Mouse (Mus musculus): ENCODE measurements at regions not wholly inside any gene's neighbourhood (a gene's known extent, or its start where the extent isn't known, plus 50 kb on each side); places are given as distances from the start of the nearest gene placed in this dataset.
A peak's percentile ranks its signal among the peaks of the same experiment; 100 is the strongest.

DNA sequence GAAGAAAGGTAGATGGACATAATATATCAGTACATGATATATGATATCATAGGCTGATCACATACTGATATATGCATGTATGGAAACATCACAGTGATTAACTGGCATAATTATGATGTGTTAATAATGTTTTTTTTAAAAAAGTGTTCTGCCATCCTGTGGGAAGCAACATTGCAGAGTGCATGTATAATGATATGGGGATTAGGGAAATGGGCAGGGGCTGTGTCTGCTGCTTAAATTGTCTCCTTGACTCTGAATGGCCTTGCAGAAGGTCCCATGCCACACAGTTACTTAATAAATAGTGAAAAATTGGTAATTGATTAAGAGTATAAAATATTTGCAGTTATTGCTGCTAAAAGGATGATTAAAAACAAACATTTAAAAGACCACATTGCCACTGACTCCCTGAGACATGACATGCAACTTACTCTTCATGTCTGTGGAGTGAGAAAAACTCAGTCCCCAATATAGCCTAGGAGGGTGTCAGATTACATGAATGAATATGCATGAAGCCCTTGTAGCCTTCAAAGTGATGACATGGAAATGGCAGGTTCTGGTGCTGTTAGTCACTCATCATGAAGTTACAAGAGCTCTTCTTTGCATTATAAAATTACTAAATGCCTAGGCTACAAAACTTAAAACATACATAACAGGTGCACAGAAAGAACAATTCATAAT is 440.1 kb upstream of the Ube2e3 start:
- no peak for TF ChIP-seq POLR2A (IDR thresholded peaks at IDR 0.05; ENCODE audit: borderline replicate concordance, extremely low read depth, insufficient read depth, insufficient read length)
- Histone ChIP-seq H3K9ac (ENCODE audit: low read depth, low read length, severe bottlenecking) (no peak overlapping the region), H3K9me3 (ENCODE audit: control insufficient read depth, low read length) (no peaks in the 10 kb centered on the region), H3K4me3 (replicated peaks; ENCODE audit: low read length) (no peak overlapping the region), H3K27me3 (ENCODE audit: control insufficient read depth, insufficient read depth, low read length) (no peaks in the 10 kb centered on the region), H3K4me1 (ENCODE audit: control insufficient read depth, insufficient read depth, low read length) (no peaks in the 10 kb centered on the region), H3K27ac (replicated peaks; ENCODE audit: low read depth, low read length) (no peak overlapping the region), H3K36me3 (ENCODE audit: control insufficient read depth, insufficient read depth, low read length) (no peaks in the 10 kb centered on the region), H3K4me2 (replicated peaks; ENCODE audit: low read depth, low read length, severe bottlenecking) (no peak overlapping the region)
- ATAC-seq (ENCODE audit: low FRiP score, low read depth), result no peak
- no peak for DNase-seq (ENCODE audit: low spot score)

DNA sequence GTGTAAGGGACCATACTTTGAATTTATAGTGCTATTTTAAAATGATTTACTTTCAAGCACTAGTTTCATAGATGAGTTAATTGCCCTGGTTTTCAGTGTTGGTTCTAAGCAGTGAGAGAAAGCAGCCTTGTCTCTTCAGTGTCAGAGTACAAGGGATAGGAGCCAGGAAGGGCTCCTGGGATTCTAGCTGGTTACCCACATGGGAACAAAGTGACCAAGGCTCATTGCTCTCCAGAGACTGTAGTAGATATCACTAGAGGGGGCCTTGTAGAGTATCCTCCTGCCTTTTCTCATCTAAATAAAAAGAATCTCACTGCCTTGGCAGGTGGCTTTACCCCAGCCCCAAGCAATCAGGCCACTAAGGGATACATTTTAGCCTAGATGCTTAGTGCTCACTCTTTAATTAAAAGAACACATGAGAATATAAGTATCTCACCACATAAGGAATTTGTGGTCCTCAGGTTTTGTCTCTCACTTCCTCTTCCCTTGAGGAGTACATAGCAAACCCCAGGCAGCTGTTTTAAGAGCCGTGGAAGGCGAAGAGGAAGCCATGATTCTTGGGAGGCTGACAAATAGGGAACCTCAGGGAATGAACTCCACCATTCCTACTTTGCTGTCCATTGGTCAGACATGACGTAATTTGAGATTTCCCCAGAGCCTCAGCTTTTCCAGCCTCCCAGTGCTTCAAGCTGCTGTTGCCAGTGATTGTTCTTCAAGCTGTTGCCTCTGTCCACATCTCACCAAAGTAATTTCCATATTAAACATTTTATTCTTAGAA is 449.2 kb upstream of the Ube2e3 start:
- WGBS, result 26% methylated on average over 3 of the region's 3 CpGs
- Histone ChIP-seq H3K27ac (replicated peaks; ENCODE audit: low read depth, low read length) (no peak overlapping the region), H3K36me3 (ENCODE audit: control insufficient read depth, insufficient read depth, low read length) (no peaks in the 10 kb centered on the region), H3K27me3 (ENCODE audit: control insufficient read depth, insufficient read depth, low read length) (no peaks in the 10 kb centered on the region), H3K9ac (ENCODE audit: low read depth, low read length, severe bottlenecking) (no peak overlapping the region), H3K4me2 (replicated peaks; ENCODE audit: low read depth, low read length, severe bottlenecking) (no peak overlapping the region), H3K4me1 (ENCODE audit: control insufficient read depth, insufficient read depth, low read length) (no peaks in the 10 kb centered on the region; the same call in 1 of the 2 replicates), H3K4me3 (replicated peaks; ENCODE audit: low read length) (no peak overlapping the region), H3K9me3 (ENCODE audit: control insufficient read depth, low read length) (no peaks in the 10 kb centered on the region)
- TF ChIP-seq POLR2A (IDR thresholded peaks at IDR 0.05; ENCODE audit: borderline replicate concordance, extremely low read depth, insufficient read depth, insufficient read length), result no peak
- DNase-seq (ENCODE audit: low spot score) (peak; percentile 62), ATAC-seq (ENCODE audit: low FRiP score, low read depth) (peak; percentile 72; the same call in 1 of the 2 replicates)

- Histone ChIP-seq H3K9me3 (ENCODE audit: control insufficient read depth, low read length) (no peaks in the 10 kb centered on the region), H3K9ac (ENCODE audit: low read depth, low read length, severe bottlenecking) (no peak overlapping the region), H3K27me3 (ENCODE audit: control insufficient read depth, insufficient read depth, low read length) (no peaks in the 10 kb centered on the region), H3K4me1 (ENCODE audit: control insufficient read depth, insufficient read depth, low read length) (no peaks in the 10 kb centered on the region; the same call in 1 of the 2 replicates), H3K4me3 (replicated peaks; ENCODE audit: low read length) (no peak overlapping the region), H3K4me2 (replicated peaks; ENCODE audit: low read depth, low read length, severe bottlenecking) (no peak overlapping the region), H3K36me3 (ENCODE audit: control insufficient read depth, insufficient read depth, low read length) (no peaks in the 10 kb centered on the region), H3K27ac (replicated peaks; ENCODE audit: low read depth, low read length) (no peak overlapping the region)
- no peak for DNase-seq (ENCODE audit: low spot score)
- 50% methylated on average over 2 of the region's 2 CpGs for WGBS
- TF ChIP-seq POLR2A (IDR thresholded peaks at IDR 0.05; ENCODE audit: borderline replicate concordance, extremely low read depth, insufficient read depth, insufficient read length), result no peak
- ATAC-seq (ENCODE audit: low FRiP score, low read depth), result no peak
These were observed 451.3 kb upstream of the Ube2e3 start for GRCm38 (mm10) chr2:78416574-78417109.

DNA sequence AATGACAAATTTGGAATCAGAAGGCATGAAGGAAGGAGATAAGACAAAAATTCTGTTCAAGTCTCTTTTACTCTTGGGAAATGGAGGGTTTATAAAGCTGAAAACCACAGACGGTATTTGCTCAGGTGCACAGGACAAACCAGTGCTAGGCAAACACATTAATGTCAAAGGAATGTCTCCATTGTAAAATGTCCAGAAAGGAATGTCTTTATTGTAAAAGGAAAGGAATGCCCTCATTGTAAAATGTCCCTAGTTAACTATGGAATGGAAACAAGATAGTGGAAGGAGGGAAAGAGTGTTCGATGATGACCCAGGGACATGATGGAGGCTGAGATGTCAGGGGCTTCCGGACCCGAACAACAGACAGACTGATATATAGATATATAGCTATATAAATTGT is 454.9 kb upstream of the Ube2e3 start:
- 79% methylated on average over 4 of the region's 4 CpGs for WGBS
- H3K4me3 ChIP-seq (replicated peaks; ENCODE audit: low read length), result no peak overlapping the region
- ATAC-seq (ENCODE audit: low FRiP score, low read depth), result no peak

GRCm38 (mm10) chr2:78403890-78404289 is 457.7 kb upstream of the Cwc22 start:
- H3K27me3 ChIP-seq (ENCODE audit: control insufficient read depth, insufficient read depth, low read length), result no peaks in the 10 kb centered on the region
- no peak overlapping the region for H3K4me2 ChIP-seq (replicated peaks; ENCODE audit: low read depth, low read length, severe bottlenecking)
- no peaks in the 10 kb centered on the region for H3K9me3 ChIP-seq (ENCODE audit: control insufficient read depth, low read length)
- no peak overlapping the region for H3K27ac ChIP-seq (replicated peaks; ENCODE audit: low read depth, low read length)
- 84% methylated on average over 3 of the region's 3 CpGs for WGBS
- DNase-seq (ENCODE audit: low spot score), result no peak
- H3K9ac ChIP-seq (ENCODE audit: low read depth, low read length, severe bottlenecking), result no peak overlapping the region
- no peaks in the 10 kb centered on the region for H3K4me1 ChIP-seq (ENCODE audit: control insufficient read depth, insufficient read depth, low read length)
- no peak overlapping the region for H3K4me3 ChIP-seq (replicated peaks; ENCODE audit: low read length)
- no peak for ATAC-seq (ENCODE audit: low FRiP score, low read depth)
- no peaks in the 10 kb centered on the region for H3K36me3 ChIP-seq (ENCODE audit: control insufficient read depth, insufficient read depth, low read length)
- TF ChIP-seq POLR2A (IDR thresholded peaks at IDR 0.05; ENCODE audit: borderline replicate concordance, extremely low read depth, insufficient read depth, insufficient read length), result no peak

More for the DNA sequence above, 454.9 kb upstream of the Ube2e3 start:
- Histone ChIP-seq H3K27me3 (ENCODE audit: control insufficient read depth, insufficient read depth, low read length) (no peaks in the 10 kb centered on the region), H3K36me3 (ENCODE audit: control insufficient read depth, insufficient read depth, low read length) (no peaks in the 10 kb centered on the region), H3K9ac (ENCODE audit: low read depth, low read length, severe bottlenecking) (no peak overlapping the region), H3K4me1 (ENCODE audit: control insufficient read depth, insufficient read depth, low read length) (no peaks in the 10 kb centered on the region), H3K4me2 (replicated peaks; ENCODE audit: low read depth, low read length, severe bottlenecking) (no peak overlapping the region), H3K27ac (replicated peaks; ENCODE audit: low read depth, low read length) (no peak overlapping the region), H3K9me3 (ENCODE audit: control insufficient read depth, low read length) (no peaks in the 10 kb centered on the region)
- TF ChIP-seq POLR2A (IDR thresholded peaks at IDR 0.05; ENCODE audit: borderline replicate concordance, extremely low read depth, insufficient read depth, insufficient read length), result no peak
- DNase-seq (ENCODE audit: low spot score), result no peak
